Mouse (Mus musculus) natural killer cell, adult 2 months (primary cell): ENCODE measurements around the gene Snx29.

ENCODE experiments used
- DNase-seq, 2 experiments: peaks; one replicate each; pipeline ENCODE4 v3.0.0; 2022; ENCODE audit warnings: low spot score in 2 of 2

Gene Snx29

GRCm38 (mm10) chr16:11589782-11590695 is 267.3 kb downstream of the Snx29 start:
- no peak for DNase-seq

GRCm38 (mm10) chr16:11596599-11596998 is 273.9 kb downstream of the Snx29 start:
- DNase-seq: no peak

- DNase-seq: no peak
These were observed 275.1 kb downstream of the Snx29 start for GRCm38 (mm10) chr16:11597769-11598168.

GRCm38 (mm10) chr16:11599523-11599922 is 276.8 kb downstream of the Snx29 start:
- no peak for DNase-seq

- no peak for DNase-seq
These were observed 278.8 kb downstream of the Snx29 start for GRCm38 (mm10) chr16:11601336-11602082.

GRCm38 (mm10) chr16:11603667-11604422 is 281.1 kb downstream of the Snx29 start:
- DNase-seq: peak in 1 of 2 experiments; percentile 31

- no peak for DNase-seq
These were observed 289.9 kb downstream of the Snx29 start for GRCm38 (mm10) chr16:11612526-11613126.

GRCm38 (mm10) chr16:11614401-11615014 is 291.8 kb downstream of the Snx29 start:
- DNase-seq: no peak

GRCm38 (mm10) chr16:11615633-11616032 is 292.9 kb downstream of the Snx29 start:
- DNase-seq: no peak

- DNase-seq: no peak
These were observed 297.2 kb downstream of the Snx29 start for GRCm38 (mm10) chr16:11619951-11620350.

GRCm38 (mm10) chr16:11621042-11621441 is 298.3 kb downstream of the Snx29 start:
- no peak for DNase-seq

- no peak for DNase-seq
These were observed 299.0 kb downstream of the Snx29 start for GRCm38 (mm10) chr16:11621664-11622063.

- DNase-seq: no peak
These were observed 300.3 kb downstream of the Snx29 start for GRCm38 (mm10) chr16:11623032-11623431.

GRCm38 (mm10) chr16:11624121-11624520 is 301.4 kb downstream of the Snx29 start:
- DNase-seq: no peak

- no peak for DNase-seq
These were observed 303.3 kb downstream of the Snx29 start for GRCm38 (mm10) chr16:11626004-11626481.

GRCm38 (mm10) chr16:11626616-11627015 is 303.9 kb downstream of the Snx29 start:
- no peak for DNase-seq

GRCm38 (mm10) chr16:11627866-11628638 is 305.3 kb downstream of the Snx29 start:
- DNase-seq: no peak

- DNase-seq: no peak
These were observed 307.0 kb downstream of the Snx29 start for GRCm38 (mm10) chr16:11629704-11630103.

- DNase-seq: no peak
These were observed 307.8 kb downstream of the Snx29 start for GRCm38 (mm10) chr16:11630489-11630888.

GRCm38 (mm10) chr16:11632205-11632747 is 309.6 kb downstream of the Snx29 start:
- DNase-seq: no peak
